Comparison of ENCODE assay signal across 8 mouse cellular contexts in the genomic region with DNA sequence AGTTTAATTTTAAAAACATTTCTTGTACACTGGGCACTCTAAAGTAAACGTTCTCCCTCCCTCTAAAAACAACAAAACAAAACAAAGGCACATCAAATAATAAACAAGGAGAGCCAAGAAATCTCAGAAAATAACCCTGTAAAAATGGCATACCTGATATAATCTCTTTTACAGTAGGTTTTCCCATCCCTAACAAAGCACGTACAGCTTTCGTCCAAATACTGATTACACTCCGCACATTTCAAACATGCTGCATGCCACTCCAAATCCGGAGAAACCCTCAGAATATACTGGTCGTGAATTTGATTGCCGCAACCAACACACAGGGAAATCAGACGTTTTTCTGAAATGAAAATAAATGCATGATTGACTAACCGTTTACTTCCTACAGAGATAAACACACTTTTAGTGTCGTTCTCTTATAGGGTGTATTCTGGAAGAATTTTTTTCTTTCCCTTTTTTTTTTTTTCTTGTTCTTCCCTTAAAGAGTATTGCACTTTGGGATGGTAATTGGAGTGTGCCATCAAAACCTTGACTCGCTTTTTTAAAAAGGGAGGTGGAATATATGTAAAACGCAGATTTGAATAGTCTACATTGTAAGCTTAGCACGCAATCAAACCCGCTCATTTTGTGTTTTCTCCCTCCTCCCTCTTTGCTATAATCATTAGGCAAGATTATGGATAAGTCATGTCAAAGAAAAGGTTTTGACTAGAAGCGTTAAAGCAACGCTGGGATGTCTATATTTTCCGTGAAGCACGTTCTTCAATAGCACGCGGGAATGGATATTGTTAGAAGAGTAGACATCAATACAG. TPM values are rescaled to one million over a fixed set of nuclear protein-coding genes. Genes with fewer than 3 reads are reported as not detected.
A peak's percentile ranks its signal among the peaks of the same experiment; 100 is the strongest.
DNase-seq lines count a peak whose midpoint lies in the region; ATAC-seq and TF ChIP-seq lines count a peak whose summit lies in the region.

No protein-coding gene starts in this region.

- ATAC-seq in hindbrain, embryonic 11.5 days (ENCODE audit: low FRiP score): no peak
- ATAC-seq in midbrain, embryonic 13.5 days: no peak

- H3K9me3 ChIP-seq in hindbrain, embryonic 11.5 days (ENCODE audit: control insufficient read depth, low read length): no peaks in the 10 kb centered on the region
- H3K9me3 ChIP-seq in midbrain, embryonic 13.5 days: no peaks in the 10 kb centered on the region

- no peak for TF ChIP-seq CTCF in gastrocnemius, adult 2 months (IDR thresholded peaks at IDR 0.05)
- no peak for TF ChIP-seq CTCF in cerebellum, adult 2 months (IDR thresholded peaks at IDR 0.05; ENCODE audit: borderline replicate concordance, insufficient read depth, low read depth, low read length)

- intact Hi-C loops in gastrocnemius, adult 2 months (cut with DNase I): no loop called here

- no peak for TF ChIP-seq POLR2A in cerebellum, adult 2 months (IDR thresholded peaks at IDR 0.05; ENCODE audit: borderline replicate concordance, insufficient read depth, low read length)

- H3K27me3 ChIP-seq in hindbrain, embryonic 11.5 days (ENCODE audit: control insufficient read depth, insufficient read depth, low read length): peaks cover 81% of the 10 kb centered on the region
- H3K27me3 ChIP-seq in midbrain, embryonic 13.5 days: peaks cover 85% of the 10 kb centered on the region
- H3K27me3 ChIP-seq in cerebellum, adult 2 months (ENCODE audit: control insufficient read depth, insufficient read depth, low read length): peaks cover 6% of the 10 kb centered on the region; the same call in 1 of the 2 replicates

- H3K4me3 ChIP-seq in gastrocnemius, adult 2 months: peak overlapping the region; percentile 40
- peak overlapping the region; percentile 11 for H3K4me3 ChIP-seq in hindbrain, embryonic 11.5 days (ENCODE audit: low read depth, low read length)
- peak overlapping the region; percentile 54 for H3K4me3 ChIP-seq in midbrain, embryonic 13.5 days (replicated peaks)
- no peak overlapping the region for H3K4me3 ChIP-seq in cerebellum, adult 2 months (replicated peaks; ENCODE audit: insufficient read depth, low read depth, low read length)

- H3K4me2 ChIP-seq in hindbrain, embryonic 11.5 days (replicated peaks; ENCODE audit: low read depth, low read length): no peak overlapping the region
- H3K4me2 ChIP-seq in midbrain, embryonic 13.5 days (replicated peaks): peak overlapping the region; percentile 87

- WGBS in hindbrain, embryonic 11.5 days: under 1% methylated on average over 20 of the region's 20 CpGs
- WGBS in midbrain, embryonic 13.5 days: under 1% methylated on average over 20 of the region's 20 CpGs
- WGBS in cerebellum, adult 2 months: 3% methylated on average over 20 of the region's 20 CpGs

- H3K36me3 ChIP-seq in hindbrain, embryonic 11.5 days (ENCODE audit: control insufficient read depth, insufficient read depth, low read length): no peaks in the 10 kb centered on the region
- no peaks in the 10 kb centered on the region for H3K36me3 ChIP-seq in midbrain, embryonic 13.5 days

- DNase-seq in gastrocnemius, adult 2 months: no peak
- DNase-seq in gastrocnemius, postnatal 4 days (ENCODE audit: low spot score in 2 of 2): no peak
- DNase-seq in embryo, embryonic 11 days: peak; percentile 30
- DNase-seq in hindbrain, embryonic 11.5 days (ENCODE audit: low spot score): peak; percentile 58
- DNase-seq in cerebellum, adult 2 months: no peak
- no peak for DNase-seq in spleen, postnatal 14 days (ENCODE audit: low spot score in 2 of 2)
- DNase-seq in urinary bladder, postnatal 10 days (ENCODE audit: low spot score): no peak

- H3K4me1 ChIP-seq in hindbrain, embryonic 11.5 days (replicated peaks; ENCODE audit: control insufficient read depth, insufficient read depth, low read length): no peaks in the 10 kb centered on the region
- H3K4me1 ChIP-seq in midbrain, embryonic 13.5 days (replicated peaks): peaks cover 13% of the 10 kb centered on the region
- no peaks in the 10 kb centered on the region for H3K4me1 ChIP-seq in cerebellum, adult 2 months (ENCODE audit: control insufficient read depth, insufficient read depth, low read length)

- no peak overlapping the region for H3K9ac ChIP-seq in hindbrain, embryonic 11.5 days (ENCODE audit: low read depth, low read length)
- 0 out of 2 replicates have a peak overlapping the region, but pooled peaks have one; percentile 10 for H3K9ac ChIP-seq in midbrain, embryonic 13.5 days (replicated peaks)

- H3K27ac ChIP-seq in gastrocnemius, adult 2 months: no peak overlapping the region
- H3K27ac ChIP-seq in hindbrain, embryonic 11.5 days (ENCODE audit: low read depth, low read length): no peak overlapping the region
- no peak overlapping the region for H3K27ac ChIP-seq in midbrain, embryonic 13.5 days
- no peak overlapping the region for H3K27ac ChIP-seq in cerebellum, adult 2 months (ENCODE audit: insufficient read depth, low read length)

RNA-seq across cellular contexts. Expression of gene Isl1, which starts 1.2 kb away (rescaled TPM):
- under 1 TPM in 1 of 2 experiments, not detected in 1; 0.89 TPM for total RNA-seq in gastrocnemius, adult 2 months (2021)
- total RNA-seq in gastrocnemius, postnatal 4 days (2021): 1 to 10 TPM; 1.2 to 1.6 TPM
- 46.5 and 60.5 TPM in 2 replicates for polyA plus RNA-seq in hindbrain, embryonic 11.5 days (2014; fragmentation: Nextera tagmentation; extraction: Ambion mirVana)
- 52.9 and 54.3 TPM in 2 replicates for polyA plus RNA-seq in midbrain, embryonic 13.5 days (2015; fragmentation: Nextera tagmentation; extraction: Ambion mirVana)
- 1.00 and 2.4 TPM in 2 replicates for polyA plus RNA-seq in cerebellum, adult 2 months (2012; rRNA removed)

Comparison
In these comparisons a context has a peak if more than half of its experiments do, and no peak if none do; other contexts are left out.
1. DNase-seq: peak in embryo, embryonic 11 days (single experiment) and hindbrain, embryonic 11.5 days (single experiment); none in gastrocnemius, adult 2 months (single experiment), gastrocnemius, postnatal 4 days (0 of 2), cerebellum, adult 2 months (0 of 2), spleen, postnatal 14 days (0 of 2) and urinary bladder, postnatal 10 days (single experiment).
2. RNA of gene Isl1, which starts 1.2 kb away (polyA plus RNA-seq): 52.9 to 54.3 TPM in midbrain, embryonic 13.5 days and 46.5 to 60.5 TPM in hindbrain, embryonic 11.5 days; 1.00 to 2.4 TPM in cerebellum, adult 2 months; every median in the first group is over 10 times any median in the second.